Mouse (Mus musculus) neural tube, postnatal 0 days (tissue): ENCODE results near the gene Lyrm4. TPM values are rescaled to one million over a fixed set of nuclear protein-coding genes. Genes with fewer than 3 reads are reported as not detected.

Experiments used
- polyA plus RNA-seq: library from polyadenylated mRNA; unstranded; fragments of >200 nt; fragmentation: Nextera tagmentation; extraction: Ambion mirVana; gene quantifications from 2 replicates; pipeline ENCODE4 v1.2.1, GENCODE M21; 2015

The Lyrm4 gene
- polyA plus RNA-seq: 48.2 and 50.1 TPM in 2 replicates

DNA sequence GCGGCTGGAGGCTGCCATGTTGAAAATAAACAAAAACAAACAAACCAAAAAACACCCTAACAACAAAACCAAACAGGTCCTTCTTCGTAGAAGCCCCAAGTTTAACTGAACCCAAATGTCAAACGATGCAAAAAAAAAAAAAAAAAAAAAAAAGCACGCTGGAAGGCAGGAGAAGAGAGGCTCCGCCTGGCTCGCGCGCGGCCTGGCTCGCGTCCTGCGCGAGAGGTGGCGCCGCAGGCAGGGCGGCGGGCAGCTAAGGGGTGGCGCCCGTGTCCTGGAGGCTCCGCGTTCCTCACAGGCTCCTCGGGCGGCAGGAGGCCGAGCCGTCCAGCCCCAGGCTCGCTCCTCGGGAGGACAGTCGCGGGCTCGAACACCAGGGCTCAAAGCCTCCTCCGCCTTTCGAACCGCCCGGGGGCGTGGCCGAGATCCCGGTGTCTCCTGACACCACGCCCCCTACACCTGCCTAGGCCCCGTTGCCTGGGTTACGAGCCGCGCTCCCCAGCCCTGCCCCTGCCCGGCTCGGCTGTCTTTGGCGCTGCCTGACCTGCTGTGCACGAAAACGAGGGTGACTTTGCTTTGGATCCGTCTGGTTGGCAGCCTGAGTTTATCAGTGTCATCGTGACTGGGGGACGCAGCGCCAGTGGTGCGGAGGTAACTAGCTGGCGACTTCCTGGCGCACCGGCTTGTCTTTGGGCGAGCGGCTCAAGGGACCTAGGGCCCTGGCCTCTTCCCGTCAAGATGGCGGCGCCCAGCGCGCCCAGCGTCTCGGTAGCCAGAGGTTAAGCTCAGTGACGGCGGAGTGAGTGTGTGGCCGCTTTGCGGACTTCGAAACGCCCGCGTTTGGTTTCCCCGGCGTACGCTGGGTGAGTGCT, at the start of gene Lyrm4, which contains the start of gene Fars2:
Gene Lyrm4, minus strand, starts transcription at position 384 of the 872 bp plus-strand sequence.
Gene Fars2, plus strand, starts transcription at position 270 of the 872 bp plus-strand sequence.

DNA sequence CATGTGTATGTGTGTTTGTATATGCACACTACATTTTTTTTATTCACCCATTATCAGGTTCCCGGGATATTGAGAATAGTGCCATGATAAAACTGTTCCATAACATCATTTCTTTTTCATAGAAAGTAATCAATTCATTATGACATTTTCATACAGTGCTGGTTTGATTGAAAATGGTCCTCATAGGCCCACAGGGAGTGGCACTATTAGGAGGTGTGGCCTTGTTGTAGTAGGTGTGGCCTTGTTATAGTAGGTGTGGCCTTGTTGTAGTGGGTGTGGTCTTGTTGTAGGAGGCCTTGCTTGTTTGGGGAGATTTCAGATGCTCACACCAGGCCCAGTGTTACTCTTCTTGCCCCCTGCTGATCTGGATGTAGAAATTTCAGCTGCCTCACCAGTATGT, 158.8 kb downstream of the Lyrm4 start, which contains the start of gene Ppp1r3g:
Gene Ppp1r3g, plus strand, starts transcription at position 301 of the 400 bp plus-strand sequence.

Other genes starting within 250 kb of the Lyrm4 start
- gene Rpp40, start 211.2 kb downstream of the Lyrm4 start, polyA plus RNA-seq: 7.1 and 8.9 TPM in 2 replicates
- gene Ppp1r3g, start 158.7 kb downstream of the Lyrm4 start, polyA plus RNA-seq: 1.3 and 2.0 TPM in 2 replicates
- 27.0 and 30.1 TPM in 2 replicates for gene Fars2, start 114 bp downstream of the Lyrm4 start, polyA plus RNA-seq